8 mouse cellular contexts compared by ENCODE assay signal in the genomic region with DNA sequence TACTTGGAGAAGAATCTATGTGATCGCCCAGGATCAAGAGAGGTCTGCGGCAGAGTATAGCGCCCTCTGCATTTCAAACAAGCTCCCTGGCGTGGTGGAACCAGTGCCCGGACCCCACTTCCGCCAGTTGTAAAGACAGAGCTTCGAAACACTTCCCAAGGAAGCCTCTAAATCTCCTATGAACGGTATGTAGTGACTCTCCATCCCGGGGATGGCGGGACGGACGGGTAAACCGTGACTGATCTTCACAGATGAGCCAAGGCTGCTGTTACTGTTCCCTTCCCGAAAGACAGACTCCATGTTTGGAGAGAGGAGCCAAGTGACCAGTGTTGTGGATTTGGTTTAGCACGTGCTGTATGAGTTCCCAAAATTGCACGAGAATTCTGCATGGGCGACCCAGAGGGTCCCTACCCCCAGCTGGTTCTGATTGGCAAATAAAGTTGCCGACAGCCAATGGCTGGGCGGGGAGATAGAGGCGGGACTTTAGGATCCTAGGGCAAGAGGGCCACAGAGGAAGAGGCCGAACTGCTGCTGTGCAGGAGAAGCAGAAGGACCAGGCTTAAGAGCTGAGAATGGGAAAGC. TPM values are rescaled to one million over a fixed set of nuclear protein-coding genes. Genes with fewer than 3 reads are reported as not detected.
DNase-seq lines count a peak whose midpoint lies in the region; ATAC-seq and TF ChIP-seq lines count a peak whose summit lies in the region.

No protein-coding gene starts in this region.

- peak; percentile 83 for ATAC-seq in common myeloid progenitor, adult 5-6 weeks (replicated peaks; ENCODE audit: low read depth, poor library complexity, severe bottlenecking)
- ATAC-seq in granulocyte monocyte progenitor cell, adult 5-6 weeks (replicated peaks; ENCODE audit: poor library complexity, severe bottlenecking): peak; percentile 85
- peak; percentile 83 for ATAC-seq in intestine, embryonic 15.5 days
- ATAC-seq in liver, postnatal 0 days: peak; percentile 71
- peak; percentile 53; the same call in 1 of the 2 replicates for ATAC-seq in neural tube, embryonic 11.5 days (ENCODE audit: insufficient read depth, low FRiP score, low TSS enrichment)

- no peak for TF ChIP-seq CTCF in thymus, adult 2 months (IDR thresholded peaks at IDR 0.05; ENCODE audit: borderline replicate concordance, control insufficient read depth, extremely low read depth, insufficient read depth, low read length, poor library complexity)
- TF ChIP-seq CTCF in liver, postnatal 0 days (IDR thresholded peaks at IDR 0.05; ENCODE audit: low read depth): peak; percentile 52

- no peak overlapping the region for H3K27ac ChIP-seq in thymus, adult 2 months (ENCODE audit: control insufficient read depth, insufficient read depth, low read length)
- no peak overlapping the region for H3K27ac ChIP-seq in intestine, embryonic 15.5 days
- no peak overlapping the region for H3K27ac ChIP-seq in liver, postnatal 0 days (ENCODE audit: low read depth)
- no peak overlapping the region for H3K27ac ChIP-seq in neural tube, embryonic 11.5 days (ENCODE audit: low read depth, low read length)

- peak overlapping the region; percentile 80 for H3K4me2 ChIP-seq in intestine, embryonic 15.5 days (replicated peaks)
- peak overlapping the region; percentile 76 for H3K4me2 ChIP-seq in liver, postnatal 0 days (ENCODE audit: low read depth, low read length)
- H3K4me2 ChIP-seq in neural tube, embryonic 11.5 days (ENCODE audit: low read depth): peak overlapping the region; percentile 51

- H3K27me3 ChIP-seq in thymus, adult 2 months (ENCODE audit: control insufficient read depth, insufficient read depth, low read length): no peaks in the 10 kb centered on the region
- H3K27me3 ChIP-seq in intestine, embryonic 15.5 days (replicated peaks): no peaks in the 10 kb centered on the region
- no peaks in the 10 kb centered on the region for H3K27me3 ChIP-seq in liver, postnatal 0 days (ENCODE audit: insufficient read depth, low read length)
- no peaks in the 10 kb centered on the region for H3K27me3 ChIP-seq in neural tube, embryonic 11.5 days (ENCODE audit: control insufficient read depth, insufficient read depth, low read length)

- no peak for TF ChIP-seq EP300 in liver, postnatal 0 days (IDR thresholded peaks at IDR 0.05; ENCODE audit: low read depth)

- no peaks in the 10 kb centered on the region for H3K9me3 ChIP-seq in intestine, embryonic 15.5 days
- no peaks in the 10 kb centered on the region for H3K9me3 ChIP-seq in liver, postnatal 0 days (ENCODE audit: low read length)
- no peaks in the 10 kb centered on the region for H3K9me3 ChIP-seq in neural tube, embryonic 11.5 days (ENCODE audit: control insufficient read depth, low read length)

- WGBS in thymus, adult 2 months: 13% methylated on average over 21 of the region's 21 CpGs
- 8% methylated on average over 21 of the region's 21 CpGs for WGBS in intestine, embryonic 15.5 days
- 7% methylated on average over 21 of the region's 21 CpGs for WGBS in liver, postnatal 0 days (ENCODE audit: insufficient replicate concordance)
- 8% methylated on average over 21 of the region's 21 CpGs for WGBS in neural tube, embryonic 11.5 days

- H3K4me3 ChIP-seq in thymus, adult 2 months (ENCODE audit: control insufficient read depth, insufficient read depth, low read length): peak overlapping the region; percentile 33
- peak overlapping the region; percentile 39 for H3K4me3 ChIP-seq in intestine, embryonic 15.5 days (replicated peaks)
- peak overlapping the region; percentile 34 for H3K4me3 ChIP-seq in liver, postnatal 0 days (ENCODE audit: low read depth, low read length)
- H3K4me3 ChIP-seq in neural tube, embryonic 11.5 days (ENCODE audit: low read depth, low read length): peak overlapping the region; percentile 20

- DNase-seq in thymus, adult 2 months: peak; percentile 25
- no peak for DNase-seq in thymus, adult 18-20 months
- DNase-seq in liver, postnatal 0 days: peak; percentile 39
- DNase-seq in neural tube, embryonic 11.5 days (ENCODE audit: low spot score): peak; percentile 70
- DNase-seq in right cerebral cortex, postnatal 36 days (ENCODE audit: low spot score in 2 of 2): no peak

- H3K9ac ChIP-seq in intestine, embryonic 15.5 days: peak overlapping the region; percentile 36
- H3K9ac ChIP-seq in liver, postnatal 0 days (replicated peaks): 0 out of 2 replicates have a peak overlapping the region, but pooled peaks have one; percentile 10
- peak overlapping the region; percentile 1; the same call in 1 of the 2 replicates for H3K9ac ChIP-seq in neural tube, embryonic 11.5 days (ENCODE audit: low read length)

- H3K36me3 ChIP-seq in thymus, adult 2 months (ENCODE audit: control insufficient read depth, insufficient read depth, low read length): no peaks in the 10 kb centered on the region
- no peaks in the 10 kb centered on the region for H3K36me3 ChIP-seq in intestine, embryonic 15.5 days
- no peaks in the 10 kb centered on the region for H3K36me3 ChIP-seq in liver, postnatal 0 days (replicated peaks; ENCODE audit: insufficient read depth, low read length)
- 0 out of 2 replicates have a peak, but pooled peaks cover 2% of the 10 kb centered on the region for H3K36me3 ChIP-seq in neural tube, embryonic 11.5 days (ENCODE audit: control insufficient read depth, insufficient read depth, low read length)

- TF ChIP-seq POLR2A in thymus, adult 2 months (IDR thresholded peaks at IDR 0.05; ENCODE audit: control insufficient read depth, extremely low read depth, insufficient read depth, low read length, poor library complexity): no peak

- peaks cover 7% of the 10 kb centered on the region for H3K4me1 ChIP-seq in thymus, adult 2 months (replicated peaks; ENCODE audit: control insufficient read depth, insufficient read depth, low read length)
- H3K4me1 ChIP-seq in intestine, embryonic 15.5 days (replicated peaks): 0 out of 2 replicates have a peak, but pooled peaks cover 2% of the 10 kb centered on the region
- no peaks in the 10 kb centered on the region for H3K4me1 ChIP-seq in liver, postnatal 0 days (ENCODE audit: insufficient read depth)
- no peaks in the 10 kb centered on the region for H3K4me1 ChIP-seq in neural tube, embryonic 11.5 days (ENCODE audit: control insufficient read depth, insufficient read depth, low read length)

RNA-seq across cellular contexts. Expression of a gene that starts 48.7 kb away (rescaled TPM):
- polyA plus RNA-seq in thymus, adult 2 months (2012; rRNA removed): 5.8 and 6.0 TPM in 2 replicates
- total RNA-seq in common myeloid progenitor, adult 5-6 weeks (2017): 16.6 and 19.0 TPM in 2 replicates
- total RNA-seq in granulocyte monocyte progenitor cell, adult 5-6 weeks (2014; fragmentation: Nextera tagmentation): 20.4 and 29.5 TPM in 2 replicates
- 15.4 and 17.4 TPM in 2 replicates for total RNA-seq in granulocyte monocyte progenitor cell, adult 5-6 weeks (2017)
- 14.8 and 14.9 TPM in 2 replicates for polyA plus RNA-seq in intestine, embryonic 15.5 days (2015; fragmentation: Nextera tagmentation; extraction: Ambion mirVana)
- 4.9 and 5.6 TPM in 2 replicates for polyA plus RNA-seq in liver, postnatal 0 days (2015; fragmentation: Nextera tagmentation; extraction: Ambion mirVana)
- polyA plus RNA-seq in neural tube, embryonic 11.5 days (2014; fragmentation: Nextera tagmentation; extraction: Ambion mirVana): 20.0 and 21.4 TPM in 2 replicates

RNA-seq across cellular contexts. Expression of a gene that starts 54.2 kb away (rescaled TPM):
- polyA plus RNA-seq in thymus, adult 2 months (2012; rRNA removed): 2.4 TPM in 2 replicates
- 0.14 TPM in 1 of 2 replicates, not detected in the other for total RNA-seq in common myeloid progenitor, adult 5-6 weeks (2017)
- total RNA-seq in granulocyte monocyte progenitor cell, adult 5-6 weeks (2014; fragmentation: Nextera tagmentation): not detected in 2 replicates
- not detected in 2 replicates for total RNA-seq in granulocyte monocyte progenitor cell, adult 5-6 weeks (2017)
- 4.0 and 5.1 TPM in 2 replicates for polyA plus RNA-seq in intestine, embryonic 15.5 days (2015; fragmentation: Nextera tagmentation; extraction: Ambion mirVana)
- 0.61 and 0.69 TPM in 2 replicates for polyA plus RNA-seq in liver, postnatal 0 days (2015; fragmentation: Nextera tagmentation; extraction: Ambion mirVana)
- 18.7 and 21.6 TPM in 2 replicates for polyA plus RNA-seq in neural tube, embryonic 11.5 days (2014; fragmentation: Nextera tagmentation; extraction: Ambion mirVana)

Comparison
In these comparisons a context has a peak if more than half of its experiments do, and no peak if none do; other contexts are left out.
1. DNase-seq: peak in thymus, adult 2 months (single experiment), liver, postnatal 0 days (single experiment) and neural tube, embryonic 11.5 days (single experiment); none in thymus, adult 18-20 months (0 of 2) and right cerebral cortex, postnatal 36 days (0 of 2).
2. Peak in every context shown above with its lines, with median percentiles within 50 percentile points of each other: H3K4me3 ChIP-seq, ATAC-seq, H3K4me2 ChIP-seq and H3K9ac ChIP-seq.